Mouse (Mus musculus) kidney, embryonic 15.5 days (tissue): ENCODE data around the gene Tom1l2. TPM values are rescaled to one million over a fixed set of nuclear protein-coding genes. Genes with fewer than 3 reads are reported as not detected.

Experiments
- ATAC-seq: fragments of 200-750 bp; cut with Nextera tagmentation; replicated peaks from 2 replicates; pipeline ENCODE4 v1.8.0; 2017; ENCODE audit warnings: moderate TSS enrichment; ENCODE audit not compliant: low FRiP score
- H3K27ac ChIP-seq: fragments of 300-500 bp; sonication (generic); 2 replicates; pipeline ENCODE4 v1.5.1; 2015; ENCODE audit warnings: mild to moderate bottlenecking, inconsistent platforms
- H3K27me3 ChIP-seq: fragments of 300-500 bp; sonication (generic); 2 replicates; pipeline ENCODE4 v1.6.1; 2015; ENCODE audit warnings: inconsistent platforms
- H3K36me3 ChIP-seq: fragments of 300-500 bp; sonication (generic); 2 replicates; pipeline ENCODE4 v1.6.1; 2015; ENCODE audit warnings: inconsistent platforms
- H3K4me1 ChIP-seq: fragments of 300-500 bp; sonication (generic); 2 replicates; pipeline ENCODE4 v1.6.1; 2015; ENCODE audit warnings: inconsistent platforms
- H3K4me2 ChIP-seq: fragments of 300-500 bp; sonication (generic); 2 replicates; pipeline ENCODE4 v1.6.1; 2015; ENCODE audit warnings: moderate library complexity, mild to moderate bottlenecking, inconsistent platforms
- H3K4me3 ChIP-seq: fragments of 300-500 bp; sonication (generic); replicated peaks from 2 replicates; pipeline ENCODE4 v1.5.1; 2015; ENCODE audit warnings: mild to moderate bottlenecking, inconsistent platforms
- H3K9ac ChIP-seq: fragments of 300-500 bp; sonication (generic); 2 replicates; pipeline ENCODE4 v1.6.1; 2015; ENCODE audit warnings: mild to moderate bottlenecking, inconsistent platforms
- H3K9me3 ChIP-seq: fragments of 300-500 bp; sonication (generic); replicated peaks from 2 replicates; pipeline ENCODE4 v1.6.1; 2016; ENCODE audit warnings: inconsistent platforms
- WGBS: fragments of 180-500 bp; shearing (Covaris S2); methylation state at CpG from one replicate; pipeline ENCODE4 v1.1.7; 2015; ENCODE audit warnings: mixed read lengths; 5-methylcytosine and 5-hydroxymethylcytosine counted together
- polyA plus RNA-seq: library from polyadenylated mRNA; unstranded; fragments of >200 nt; fragmentation: Nextera tagmentation; extraction: Ambion mirVana; gene quantifications from 2 replicates; pipeline ENCODE4 v1.2.1, GENCODE M21; 2015

The Tom1l2 gene
- polyA plus RNA-seq, 1 experiment from 2014 or later, result 33.1 TPM

- H3K36me3 ChIP-seq, result peaks cover 59% of the 10 kb centered on the region
- no peak overlapping the region for H3K4me2 ChIP-seq
Observed at GRCm38 (mm10) chr11:60206207-60206606, 146.5 kb downstream of the Tom1l2 start.

GRCm38 (mm10) chr11:60205026-60205425 is 147.7 kb downstream of the Tom1l2 start:
- H3K36me3 ChIP-seq, result peaks cover 71% of the 10 kb centered on the region
- peaks cover 48% of the 10 kb centered on the region for H3K4me1 ChIP-seq
- no peaks in the 10 kb centered on the region for H3K27me3 ChIP-seq
- H3K9me3 ChIP-seq, result no peaks in the 10 kb centered on the region
- no peak overlapping the region for H3K27ac ChIP-seq
- ATAC-seq, result no peak
- WGBS, result 84% methylated on average over 12 of the region's 12 CpGs
- no peak overlapping the region for H3K9ac ChIP-seq
- no peak overlapping the region for H3K4me2 ChIP-seq
- H3K4me3 ChIP-seq, result no peak overlapping the region

More at GRCm38 (mm10) chr11:60206207-60206606, 146.5 kb downstream of the Tom1l2 start:
- ATAC-seq, result no peak
- H3K9me3 ChIP-seq, result no peaks in the 10 kb centered on the region
- H3K4me3 ChIP-seq, result no peak overlapping the region
- 55% methylated on average over 5 of the region's 5 CpGs for WGBS
- no peak overlapping the region for H3K27ac ChIP-seq
- H3K9ac ChIP-seq, result no peak overlapping the region
- H3K4me1 ChIP-seq, result peaks cover 52% of the 10 kb centered on the region
- no peaks in the 10 kb centered on the region for H3K27me3 ChIP-seq

DNA sequence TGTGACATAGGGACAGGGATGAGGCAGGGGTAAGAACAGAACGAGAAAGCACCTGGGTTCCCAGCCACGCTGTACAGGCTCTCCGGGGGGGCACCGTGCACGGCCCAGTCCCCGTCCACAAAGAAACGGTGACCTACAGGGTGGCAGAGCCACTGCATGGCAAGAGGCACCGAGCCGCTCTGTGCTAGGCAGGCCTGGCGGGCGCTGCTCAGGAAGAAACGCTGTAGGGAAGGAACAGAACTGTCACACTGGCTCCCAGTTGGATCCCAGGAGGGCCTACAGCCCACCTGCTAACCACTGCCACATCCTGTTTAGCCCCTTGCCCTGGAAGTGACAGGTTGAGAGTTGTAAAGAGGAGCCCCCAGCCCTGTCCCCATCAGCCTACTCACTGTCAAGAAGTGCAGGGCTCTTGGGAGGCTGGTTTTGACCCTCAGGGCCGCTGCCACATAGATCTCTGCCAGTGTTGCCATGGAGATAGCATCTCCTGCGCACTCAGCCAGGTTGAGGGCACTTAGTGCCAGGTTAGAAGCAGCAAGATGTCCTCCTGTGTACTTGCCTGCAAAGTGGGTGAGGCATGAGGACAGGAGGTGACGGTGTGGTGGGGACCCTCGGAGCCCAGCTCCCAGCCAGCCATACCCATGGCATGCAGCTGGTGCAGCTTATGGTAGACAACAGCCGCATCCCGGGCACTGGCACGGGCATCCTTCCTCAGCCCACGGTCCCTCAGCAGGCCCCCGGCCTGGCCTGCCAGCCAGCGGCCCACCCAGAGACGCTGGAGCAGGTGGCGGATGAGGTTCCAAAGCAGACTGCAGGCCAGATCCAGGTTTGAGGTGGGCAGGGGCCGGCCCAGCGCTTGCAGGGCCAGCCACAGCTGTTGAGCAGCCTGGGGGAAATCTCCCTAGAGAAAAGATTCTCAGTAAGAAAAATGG is 149.7 kb downstream of the Tom1l2 start:
- H3K9ac ChIP-seq, result no peak overlapping the region
- peaks cover 88% of the 10 kb centered on the region for H3K36me3 ChIP-seq
- no peak overlapping the region for H3K4me3 ChIP-seq
- 90% methylated on average over 26 of the region's 26 CpGs for WGBS
- no peaks in the 10 kb centered on the region for H3K27me3 ChIP-seq
- H3K4me2 ChIP-seq, result no peak overlapping the region
- no peaks in the 10 kb centered on the region for H3K9me3 ChIP-seq
- H3K4me1 ChIP-seq, result peaks cover 31% of the 10 kb centered on the region
- no peak for ATAC-seq
- no peak overlapping the region for H3K27ac ChIP-seq

DNA sequence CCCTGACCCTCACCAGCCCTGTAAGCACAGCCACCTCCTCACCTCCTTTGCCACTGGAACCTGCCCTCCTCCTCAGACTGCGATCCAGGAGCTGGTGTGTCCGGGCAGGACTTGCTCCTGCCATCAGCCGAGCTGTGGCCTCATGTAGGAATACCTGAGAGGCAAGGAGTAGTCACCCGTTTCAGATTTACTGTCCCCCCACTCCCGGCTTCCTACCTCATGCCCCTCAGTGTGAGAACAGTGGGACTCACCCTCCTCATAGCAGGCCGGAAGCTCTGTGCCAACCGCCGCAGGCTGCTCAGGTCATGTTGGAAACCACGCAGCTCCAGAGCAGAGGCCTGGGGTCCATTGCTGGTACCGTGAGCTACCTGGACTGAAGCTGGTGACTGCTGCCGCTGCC is 152.3 kb downstream of the Tom1l2 start:
- peaks cover 96% of the 10 kb centered on the region for H3K36me3 ChIP-seq
- WGBS, result 75% methylated on average over 11 of the region's 11 CpGs
- ATAC-seq, result no peak
- no peak overlapping the region for H3K4me3 ChIP-seq
- H3K9me3 ChIP-seq, result no peaks in the 10 kb centered on the region
- H3K27me3 ChIP-seq, result no peaks in the 10 kb centered on the region
- peak overlapping the region; percentile 49; the same call in 1 of the 2 replicates for H3K27ac ChIP-seq
- H3K4me2 ChIP-seq, result no peak overlapping the region
- no peak overlapping the region for H3K9ac ChIP-seq
- H3K4me1 ChIP-seq, result peaks cover 11% of the 10 kb centered on the region

GRCm38 (mm10) chr11:60199702-60200184 is 153.0 kb downstream of the Tom1l2 start:
- Histone ChIP-seq H3K9ac (no peak overlapping the region; the same call in 1 of the 2 replicates), H3K27me3 (no peaks in the 10 kb centered on the region), H3K4me1 (peaks cover 11% of the 10 kb centered on the region), H3K36me3 (peaks cover 96% of the 10 kb centered on the region), H3K27ac (peak overlapping the region; percentile 49; the same call in 1 of the 2 replicates), H3K9me3 (0 out of 2 replicates have a peak, but pooled peaks cover 4% of the 10 kb centered on the region), H3K4me2 (0 out of 2 replicates have a peak overlapping the region, but pooled peaks have one; percentile 17), H3K4me3 (no peak overlapping the region)
- peak; percentile 68 for ATAC-seq
- 12% methylated on average over 18 of the region's 18 CpGs for WGBS

GRCm38 (mm10) chr11:60198651-60199050 is 154.1 kb downstream of the Tom1l2 start:
- no peak for ATAC-seq
- Histone ChIP-seq H3K9ac (no peak overlapping the region), H3K4me1 (peaks cover 11% of the 10 kb centered on the region), H3K27me3 (no peaks in the 10 kb centered on the region), H3K27ac (no peak overlapping the region), H3K4me2 (no peak overlapping the region), H3K36me3 (peaks cover 96% of the 10 kb centered on the region), H3K9me3 (0 out of 2 replicates have a peak, but pooled peaks cover 8% of the 10 kb centered on the region), H3K4me3 (no peak overlapping the region)
- WGBS, result 83% methylated on average over 12 of the region's 12 CpGs

DNA sequence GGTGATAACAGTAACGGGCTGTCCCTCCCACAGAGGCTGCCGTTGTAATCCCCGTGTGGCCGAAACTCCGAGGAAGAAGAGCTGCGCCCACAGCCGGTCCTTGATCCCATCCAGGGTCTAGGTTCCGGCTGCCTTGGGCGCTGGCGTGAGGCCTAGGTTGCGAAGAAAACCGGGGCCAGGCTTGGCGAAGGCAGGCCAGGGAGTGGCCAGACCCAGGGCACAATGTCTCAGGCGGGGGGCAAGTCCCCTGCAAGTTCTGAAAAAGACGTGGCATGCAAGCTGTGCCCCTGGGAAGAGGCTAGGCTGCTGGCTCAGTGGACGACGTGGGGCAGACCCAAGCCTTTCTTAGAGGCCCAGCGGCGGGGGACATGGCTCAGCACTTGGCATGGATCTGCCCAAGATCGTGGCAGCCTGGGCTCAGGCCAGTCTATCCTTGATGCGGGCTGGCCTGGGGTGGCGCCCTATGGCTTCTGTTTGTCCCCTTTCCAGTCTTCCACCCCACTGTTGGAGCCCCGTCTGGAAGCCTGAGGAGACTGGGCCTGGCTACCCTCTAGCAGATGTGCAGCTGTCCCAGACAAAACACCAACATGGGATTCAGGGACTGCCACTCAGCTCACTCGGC is 154.6 kb downstream of the Tom1l2 start:
- 79% methylated on average over 24 of the region's 24 CpGs for WGBS
- Histone ChIP-seq H3K4me1 (peaks cover 11% of the 10 kb centered on the region), H3K4me2 (no peak overlapping the region), H3K36me3 (peaks cover 96% of the 10 kb centered on the region), H3K27me3 (no peaks in the 10 kb centered on the region), H3K9me3 (0 out of 2 replicates have a peak, but pooled peaks cover 8% of the 10 kb centered on the region), H3K4me3 (no peak overlapping the region), H3K9ac (no peak overlapping the region), H3K27ac (peak overlapping the region; percentile 19; the same call in 1 of the 2 replicates)
- no peak for ATAC-seq

- Histone ChIP-seq H3K9me3 (0 out of 2 replicates have a peak, but pooled peaks cover 8% of the 10 kb centered on the region), H3K4me2 (no peak overlapping the region), H3K4me3 (no peak overlapping the region), H3K27ac (no peak overlapping the region), H3K36me3 (peaks cover 95% of the 10 kb centered on the region), H3K27me3 (no peaks in the 10 kb centered on the region), H3K4me1 (peaks cover 14% of the 10 kb centered on the region), H3K9ac (no peak overlapping the region)
- no peak for ATAC-seq
- 76% methylated on average over 5 of the region's 5 CpGs for WGBS
Observed at GRCm38 (mm10) chr11:60196344-60196743, 156.4 kb downstream of the Tom1l2 start.

GRCm38 (mm10) chr11:60195108-60195507 is 157.6 kb downstream of the Tom1l2 start:
- Histone ChIP-seq H3K4me2 (no peak overlapping the region), H3K4me3 (no peak overlapping the region), H3K36me3 (peaks cover 95% of the 10 kb centered on the region)

DNA sequence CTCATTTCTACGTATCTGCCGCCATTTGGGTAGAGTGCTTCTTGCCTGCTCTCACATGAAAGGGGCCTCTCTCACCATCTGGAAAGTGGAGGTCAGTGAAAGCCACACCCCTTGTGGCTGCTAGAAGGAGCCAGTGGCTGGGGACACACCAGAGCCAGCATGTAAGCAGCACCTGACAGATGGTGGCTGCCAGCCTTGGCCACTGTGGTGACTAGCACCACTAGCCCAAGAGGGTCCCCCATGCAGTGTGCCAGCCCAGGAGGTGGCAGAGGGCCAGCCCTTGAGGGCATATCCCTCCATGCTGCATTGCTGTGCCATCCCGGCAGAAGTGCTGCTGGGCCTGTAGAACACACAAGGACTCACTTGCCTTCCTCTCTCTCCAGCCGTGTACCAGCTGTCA is 159.1 kb downstream of the Tom1l2 start:
- WGBS, result 88% methylated on average over 4 of the region's 4 CpGs
- Histone ChIP-seq H3K4me1 (peaks cover 20% of the 10 kb centered on the region; the same call in 1 of the 2 replicates), H3K9ac (no peak overlapping the region), H3K36me3 (peaks cover 98% of the 10 kb centered on the region), H3K4me2 (no peak overlapping the region), H3K9me3 (0 out of 2 replicates have a peak, but pooled peaks cover 8% of the 10 kb centered on the region), H3K27ac (no peak overlapping the region), H3K4me3 (no peak overlapping the region), H3K27me3 (no peaks in the 10 kb centered on the region)
- no peak for ATAC-seq

More at GRCm38 (mm10) chr11:60195108-60195507, 157.6 kb downstream of the Tom1l2 start:
- no peaks in the 10 kb centered on the region for H3K27me3 ChIP-seq
- H3K4me1 ChIP-seq, result peaks cover 15% of the 10 kb centered on the region
- no peak overlapping the region for H3K27ac ChIP-seq
- no peak for ATAC-seq
- 0 out of 2 replicates have a peak, but pooled peaks cover 8% of the 10 kb centered on the region for H3K9me3 ChIP-seq
- H3K9ac ChIP-seq, result no peak overlapping the region

- Histone ChIP-seq H3K4me1 (peaks cover 20% of the 10 kb centered on the region; the same call in 1 of the 2 replicates), H3K9me3 (0 out of 2 replicates have a peak, but pooled peaks cover 8% of the 10 kb centered on the region), H3K36me3 (peaks cover 98% of the 10 kb centered on the region), H3K9ac (no peak overlapping the region), H3K27me3 (no peaks in the 10 kb centered on the region), H3K4me3 (no peak overlapping the region), H3K4me2 (no peak overlapping the region), H3K27ac (no peak overlapping the region)
- 61% methylated on average over 6 of the region's 6 CpGs for WGBS
- no peak for ATAC-seq
Observed at GRCm38 (mm10) chr11:60192534-60192933, 160.2 kb downstream of the Tom1l2 start.
